Mouse (Mus musculus): ENCODE results near the gene Higd1c.

- no peak for TF ChIP-seq CTCF (IDR thresholded peaks at IDR 0.05; ENCODE audit: low read depth)
- no peak for TF ChIP-seq EP300 (IDR thresholded peaks at IDR 0.05; ENCODE audit: low read depth)
These were observed 14.8 kb upstream of the Higd1c start for GRCm38 (mm10) chr15:100349496-100349895.

Measured in liver, embryonic 14.5 days (tissue).